Mouse (Mus musculus): ENCODE results near the gene Tgfb3. TPM values are rescaled to one million over a fixed set of nuclear protein-coding genes. Genes with fewer than 3 reads are reported as not detected.

Gene Tgfb3
- total and polyA plus RNA-seq, 2 experiments from 2014 or later: 3.6 to 3.7 TPM

DNA sequence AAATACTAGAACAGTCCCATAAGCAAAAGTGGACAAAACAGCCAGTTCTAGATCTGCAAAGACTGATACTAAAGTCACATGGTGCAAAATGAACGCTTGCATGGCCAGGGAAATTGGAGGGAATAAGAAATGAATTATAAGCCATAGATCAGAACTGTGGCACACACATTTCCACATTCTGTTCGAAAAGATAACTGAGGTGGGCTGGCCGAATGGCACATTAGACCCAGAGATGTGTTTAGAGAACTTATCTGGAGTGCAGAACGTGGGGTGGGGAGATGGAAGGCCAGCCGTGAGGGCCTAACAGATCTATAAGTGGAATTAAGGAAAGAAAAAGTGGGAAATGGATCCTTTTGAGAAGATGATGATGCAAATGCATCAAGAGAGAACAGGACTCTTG, 27.4 kb downstream of the Tgfb3 start:
- Histone ChIP-seq H3K9me3 (ENCODE audit: low read length) (no peaks in the 10 kb centered on the region), H3K36me3 (ENCODE audit: insufficient read depth, low read length) (no peaks in the 10 kb centered on the region), H3K9ac (replicated peaks; ENCODE audit: low read length, poor library complexity, severe bottlenecking) (no peak overlapping the region), H3K4me1 (ENCODE audit: insufficient read depth, low read length) (no peaks in the 10 kb centered on the region), H3K27me3 (ENCODE audit: insufficient read depth, low read length) (no peaks in the 10 kb centered on the region), H3K4me3 (ENCODE audit: low read depth, low read length) (no peak overlapping the region), H3K27ac (ENCODE audit: low read depth, low read length) (no peak overlapping the region), H3K4me2 (ENCODE audit: low read depth, low read length, poor library complexity, severe bottlenecking) (no peak overlapping the region)
- ATAC-seq (ENCODE audit: low FRiP score) (no peak), DNase-seq (ENCODE audit: low spot score) (no peak)
- TF ChIP-seq CTCF (IDR thresholded peaks at IDR 0.05): no peak
- 95% methylated on average over 5 of the region's 5 CpGs for WGBS

DNA sequence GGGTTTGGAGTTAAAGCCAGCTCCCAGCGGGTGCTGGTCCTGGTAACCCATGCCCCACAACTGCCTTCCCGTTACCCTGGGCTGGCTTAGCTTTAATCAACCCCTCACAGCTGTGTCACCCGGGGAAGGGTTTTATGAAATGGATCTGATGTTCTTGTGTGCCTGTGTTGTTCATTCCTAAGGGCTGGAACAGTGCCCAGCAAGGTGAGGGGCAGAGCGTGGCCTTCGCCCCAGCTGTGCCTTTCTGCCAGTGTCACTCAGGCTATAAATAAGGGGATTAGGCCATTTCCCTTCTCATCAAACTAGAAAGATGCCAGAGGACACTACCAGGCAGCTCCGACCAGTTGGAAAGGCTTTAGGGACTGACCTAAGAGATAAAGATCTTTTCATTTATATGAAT, 29.0 kb downstream of the Tgfb3 start:
- TF ChIP-seq CTCF (IDR thresholded peaks at IDR 0.05): no peak
- Histone ChIP-seq H3K36me3 (ENCODE audit: insufficient read depth, low read length) (no peaks in the 10 kb centered on the region; the same call in 1 of the 2 replicates), H3K27ac (ENCODE audit: low read depth, low read length) (no peak overlapping the region), H3K4me3 (ENCODE audit: low read depth, low read length) (no peak overlapping the region), H3K4me2 (ENCODE audit: low read depth, low read length, poor library complexity, severe bottlenecking) (no peak overlapping the region), H3K9me3 (ENCODE audit: low read length) (no peaks in the 10 kb centered on the region), H3K27me3 (ENCODE audit: insufficient read depth, low read length) (no peaks in the 10 kb centered on the region), H3K4me1 (ENCODE audit: insufficient read depth, low read length) (no peaks in the 10 kb centered on the region), H3K9ac (replicated peaks; ENCODE audit: low read length, poor library complexity, severe bottlenecking) (no peak overlapping the region)
- 46% methylated on average over 6 of the region's 6 CpGs for WGBS
- no peak for DNase-seq (ENCODE audit: low spot score)
- no peak for ATAC-seq (ENCODE audit: low FRiP score)

DNA sequence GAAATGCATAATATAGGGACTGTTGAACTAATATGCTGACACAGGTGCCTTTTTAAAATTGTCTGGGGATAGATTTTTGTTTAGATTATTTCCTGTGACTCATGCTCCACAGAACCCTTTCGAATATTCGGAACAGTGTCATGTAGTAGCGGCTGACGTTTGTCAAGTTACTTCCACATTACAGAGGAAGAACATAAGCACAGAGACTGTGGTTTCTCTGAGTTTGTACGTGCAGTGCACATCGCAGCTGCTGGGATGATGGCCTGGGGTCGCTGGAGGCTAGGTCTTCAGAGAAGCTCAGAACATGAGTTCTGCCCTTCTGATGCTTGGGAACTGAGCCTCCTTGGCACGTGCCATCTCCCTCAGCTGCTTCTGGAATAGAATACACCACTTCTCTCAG, 31.5 kb downstream of the Tgfb3 start:
- Histone ChIP-seq H3K4me3 (ENCODE audit: low read depth, low read length) (no peak overlapping the region), H3K36me3 (ENCODE audit: insufficient read depth, low read length) (no peaks in the 10 kb centered on the region; the same call in 1 of the 2 replicates), H3K4me1 (ENCODE audit: insufficient read depth, low read length) (no peaks in the 10 kb centered on the region), H3K9me3 (ENCODE audit: low read length) (no peaks in the 10 kb centered on the region), H3K4me2 (ENCODE audit: low read depth, low read length, poor library complexity, severe bottlenecking) (no peak overlapping the region), H3K27me3 (ENCODE audit: insufficient read depth, low read length) (no peaks in the 10 kb centered on the region), H3K9ac (replicated peaks; ENCODE audit: low read length, poor library complexity, severe bottlenecking) (no peak overlapping the region), H3K27ac (ENCODE audit: low read depth, low read length) (no peak overlapping the region)
- DNase-seq (ENCODE audit: low spot score) (no peak), ATAC-seq (ENCODE audit: low FRiP score) (no peak)
- TF ChIP-seq CTCF (IDR thresholded peaks at IDR 0.05): no peak
- 88% methylated on average over 8 of the region's 8 CpGs for WGBS

DNA sequence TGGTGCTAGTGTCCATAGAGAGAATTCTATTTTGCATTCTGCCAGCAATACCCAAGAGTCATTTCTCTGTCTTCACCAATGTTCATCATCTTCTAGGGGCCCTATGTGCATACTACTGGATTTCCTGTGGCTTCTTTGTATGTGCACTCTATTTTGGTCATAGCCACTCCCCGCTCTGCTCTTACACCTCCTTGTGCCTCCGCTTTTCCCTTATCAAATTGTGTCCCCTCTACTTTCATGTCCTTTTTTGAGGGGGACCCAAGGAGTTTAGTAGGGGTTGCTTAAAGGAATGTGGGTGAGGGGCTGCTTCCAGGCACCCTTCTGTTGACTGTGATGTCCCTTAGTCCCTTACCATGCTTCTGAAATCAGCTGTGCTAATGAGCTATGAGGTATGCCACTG, 32.1 kb downstream of the Tgfb3 start:
- ATAC-seq (ENCODE audit: low FRiP score): no peak
- H3K9ac ChIP-seq (replicated peaks; ENCODE audit: low read length, poor library complexity, severe bottlenecking): no peak overlapping the region
- no peak for DNase-seq (ENCODE audit: low spot score)
- no peaks in the 10 kb centered on the region for H3K4me1 ChIP-seq (ENCODE audit: insufficient read depth, low read length)
- no peaks in the 10 kb centered on the region for H3K9me3 ChIP-seq (ENCODE audit: low read length)
- TF ChIP-seq CTCF (IDR thresholded peaks at IDR 0.05): no peak
- no peak overlapping the region for H3K27ac ChIP-seq (ENCODE audit: low read depth, low read length)
- no peaks in the 10 kb centered on the region; the same call in 1 of the 2 replicates for H3K36me3 ChIP-seq (ENCODE audit: insufficient read depth, low read length)
- H3K27me3 ChIP-seq (ENCODE audit: insufficient read depth, low read length): no peaks in the 10 kb centered on the region
- 100% methylated on average over 2 of the region's 2 CpGs for WGBS
- no peak overlapping the region for H3K4me3 ChIP-seq (ENCODE audit: low read depth, low read length)
- no peak overlapping the region for H3K4me2 ChIP-seq (ENCODE audit: low read depth, low read length, poor library complexity, severe bottlenecking)

DNA sequence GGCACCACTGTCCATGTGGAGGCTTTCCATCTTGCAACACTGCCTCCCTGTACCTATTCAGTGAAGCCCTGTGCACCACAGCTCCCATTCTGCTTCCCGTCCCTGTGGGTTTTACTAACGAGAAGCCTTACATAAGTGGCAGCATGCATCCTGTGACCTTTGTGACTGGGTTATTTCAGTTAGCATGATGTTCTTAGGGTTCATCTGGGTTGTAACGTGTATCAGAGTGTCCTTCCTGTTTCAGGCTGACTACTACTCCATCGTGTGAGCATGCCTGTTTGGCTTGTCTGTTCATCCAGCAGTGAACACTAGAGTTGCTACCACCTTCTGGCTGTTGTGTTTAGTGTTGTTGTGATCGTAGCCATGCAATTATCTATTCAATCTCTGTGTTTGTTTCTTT, 32.7 kb downstream of the Tgfb3 start:
- H3K9me3 ChIP-seq (ENCODE audit: low read length): no peaks in the 10 kb centered on the region
- H3K9ac ChIP-seq (replicated peaks; ENCODE audit: low read length, poor library complexity, severe bottlenecking): no peak overlapping the region
- ATAC-seq (ENCODE audit: low FRiP score): no peak
- no peaks in the 10 kb centered on the region for H3K27me3 ChIP-seq (ENCODE audit: insufficient read depth, low read length)
- WGBS: 92% methylated on average over 5 of the region's 5 CpGs
- H3K4me1 ChIP-seq (ENCODE audit: insufficient read depth, low read length): no peaks in the 10 kb centered on the region
- no peak overlapping the region for H3K27ac ChIP-seq (ENCODE audit: low read depth, low read length)
- H3K4me2 ChIP-seq (ENCODE audit: low read depth, low read length, poor library complexity, severe bottlenecking): no peak overlapping the region
- no peak for TF ChIP-seq CTCF (IDR thresholded peaks at IDR 0.05)
- no peak for DNase-seq (ENCODE audit: low spot score)
- no peaks in the 10 kb centered on the region; the same call in 1 of the 2 replicates for H3K36me3 ChIP-seq (ENCODE audit: insufficient read depth, low read length)
- no peak overlapping the region for H3K4me3 ChIP-seq (ENCODE audit: low read depth, low read length)

DNA sequence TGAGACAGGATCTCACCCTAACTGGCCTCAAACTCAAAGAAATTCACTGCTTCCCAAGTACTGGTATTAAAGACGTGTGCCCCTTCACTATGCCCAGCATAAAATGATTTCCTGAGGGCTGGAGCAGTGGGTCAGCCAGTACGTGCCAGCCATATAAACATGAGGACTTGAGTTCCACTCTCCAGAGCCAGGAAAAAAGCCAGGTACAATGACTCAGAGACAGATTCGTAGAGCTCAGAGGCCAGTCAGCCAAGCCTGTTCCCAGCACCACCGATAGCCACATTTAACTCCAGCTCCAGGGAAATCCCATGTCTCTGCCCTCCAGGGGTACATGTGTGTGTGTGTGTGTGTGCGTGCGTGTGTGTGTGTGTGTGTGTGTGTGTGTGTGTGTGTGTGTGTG, 39.1 kb downstream of the Tgfb3 start:
- no peak overlapping the region for H3K4me2 ChIP-seq (ENCODE audit: low read depth, low read length, poor library complexity, severe bottlenecking)
- 86% methylated on average over 6 of the region's 6 CpGs for WGBS
- no peak for ATAC-seq (ENCODE audit: low FRiP score)
- no peaks in the 10 kb centered on the region for H3K9me3 ChIP-seq (ENCODE audit: low read length)
- DNase-seq (ENCODE audit: low spot score): no peak
- H3K27ac ChIP-seq (ENCODE audit: low read depth, low read length): no peak overlapping the region
- H3K36me3 ChIP-seq (ENCODE audit: insufficient read depth, low read length): no peaks in the 10 kb centered on the region
- no peak for TF ChIP-seq CTCF (IDR thresholded peaks at IDR 0.05)
- H3K9ac ChIP-seq (replicated peaks; ENCODE audit: low read length, poor library complexity, severe bottlenecking): no peak overlapping the region
- no peaks in the 10 kb centered on the region for H3K4me1 ChIP-seq (ENCODE audit: insufficient read depth, low read length)
- no peak overlapping the region for H3K4me3 ChIP-seq (ENCODE audit: low read depth, low read length)
- no peaks in the 10 kb centered on the region for H3K27me3 ChIP-seq (ENCODE audit: insufficient read depth, low read length)
